Mouse (Mus musculus): ENCODE measurements around the gene Cyp2d34. TPM values are rescaled to one million over a fixed set of nuclear protein-coding genes. Genes with fewer than 3 reads are reported as not detected.

Gene Cyp2d34
- total RNA-seq (2012; rRNA removed) = not detected in 2 replicates

DNA sequence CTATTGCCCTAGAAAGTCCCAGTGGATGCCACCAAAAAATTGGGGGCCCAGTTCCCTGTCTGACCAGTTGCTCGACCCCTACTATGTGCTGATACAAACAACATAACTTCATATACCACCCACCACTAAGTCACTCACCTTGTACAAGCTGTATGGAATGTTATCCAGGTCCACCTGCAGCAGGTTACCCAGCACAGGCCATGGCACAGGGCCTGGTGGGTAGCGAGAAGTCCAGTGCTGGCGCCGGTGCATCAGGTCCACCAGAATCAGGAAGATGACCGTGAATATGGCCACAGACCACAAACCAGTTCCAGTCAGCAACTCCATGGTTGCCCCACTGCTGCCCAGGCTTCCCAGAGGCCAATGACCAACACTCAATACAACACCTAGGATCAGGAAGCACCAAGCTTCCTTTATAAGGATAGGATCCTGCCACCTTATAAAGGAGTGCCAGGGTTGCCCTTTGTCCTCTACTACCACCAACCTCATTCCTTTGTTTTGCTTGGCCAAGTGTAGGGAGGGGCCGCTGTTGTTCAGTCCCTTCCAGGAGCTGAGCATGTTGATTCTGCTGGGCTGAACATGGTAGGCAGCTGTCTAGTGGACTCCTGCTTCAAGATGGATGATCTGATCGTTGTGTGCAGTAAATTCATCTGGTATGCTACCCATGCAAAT is at the start of gene Cyp2d34:
Gene Cyp2d34 (minus strand): TSS at position 416 of the 672 bp plus-strand sequence.
- in situ Hi-C loops (cut with MboI; ENCODE audit: low sequenced_read_pairs in 2 of 2, unreplicated experiment in 2 of 2) = no loop called here
- Histone ChIP-seq H3K4me1 (ENCODE audit: control insufficient read depth in 2 of 2, insufficient read depth in 2 of 2, low read length in 2 of 2, poor library complexity in 1 of 2) (no peaks in the 10 kb centered on the region), H3K9me3 (ENCODE audit: control insufficient read depth, insufficient read depth, low read depth, low read length) (no peaks in the 10 kb centered on the region), H3K4me3 (ENCODE audit: insufficient read depth in 1 of 2, low read depth in 1 of 2, low read length in 2 of 2, poor library complexity in 1 of 2, severe bottlenecking in 1 of 2) (no peak within 1 kb of the TSS), H3K9ac (ENCODE audit: insufficient read depth, low read depth, low read length, poor library complexity, severe bottlenecking) (no peak within 1 kb of the TSS), H3K36me3 (ENCODE audit: control insufficient read depth, insufficient read depth, low read length, poor library complexity, severe bottlenecking) (no peaks in the 10 kb centered on the region), H3K27ac (ENCODE audit: insufficient read depth, low read depth, low read length, poor library complexity, severe bottlenecking) (no peak within 1 kb of the TSS)
- TF ChIP-seq ZC3H11A (IDR thresholded peaks at IDR 0.05; ENCODE audit: borderline replicate concordance, low read depth, low read length) = no peak
- TF ChIP-seq ZNF384 (IDR thresholded peaks at IDR 0.05; ENCODE audit: low read depth, low read length) = no peak
- no peak for TF ChIP-seq MAFK (IDR thresholded peaks at IDR 0.05; ENCODE audit: insufficient read depth, low read depth, low read length)
- no peak for TF ChIP-seq CHD2 (IDR thresholded peaks at IDR 0.05; ENCODE audit: low read depth, low read length)
- no peak for TF ChIP-seq HCFC1 (IDR thresholded peaks at IDR 0.05; ENCODE audit: borderline replicate concordance, insufficient read depth, low read length)
- DNase-seq (ENCODE audit: low read depth, low spot score) = no peak

- Histone ChIP-seq H3K4me1 (ENCODE audit: control insufficient read depth in 2 of 2, insufficient read depth in 2 of 2, low read length in 2 of 2, poor library complexity in 1 of 2) (no peaks in the 10 kb centered on the region), H3K9ac (ENCODE audit: insufficient read depth, low read depth, low read length, poor library complexity, severe bottlenecking) (no peak overlapping the region), H3K4me3 (ENCODE audit: insufficient read depth in 1 of 2, low read depth in 1 of 2, low read length in 2 of 2, poor library complexity in 1 of 2, severe bottlenecking in 1 of 2) (no peak overlapping the region), H3K36me3 (ENCODE audit: control insufficient read depth, insufficient read depth, low read length, poor library complexity, severe bottlenecking) (no peaks in the 10 kb centered on the region), H3K9me3 (ENCODE audit: control insufficient read depth, insufficient read depth, low read depth, low read length) (peaks cover 4% of the 10 kb centered on the region; the same call in 1 of the 2 replicates), H3K27ac (ENCODE audit: insufficient read depth, low read depth, low read length, poor library complexity, severe bottlenecking) (no peak overlapping the region)
- in situ Hi-C loops (cut with MboI; ENCODE audit: low sequenced_read_pairs in 2 of 2, unreplicated experiment in 2 of 2) = no loop called here
- no peak for TF ChIP-seq ZC3H11A (IDR thresholded peaks at IDR 0.05; ENCODE audit: borderline replicate concordance, low read depth, low read length)
- no peak for TF ChIP-seq MAFK (IDR thresholded peaks at IDR 0.05; ENCODE audit: insufficient read depth, low read depth, low read length)
- no peak for TF ChIP-seq CHD2 (IDR thresholded peaks at IDR 0.05; ENCODE audit: low read depth, low read length)
- TF ChIP-seq ZNF384 (IDR thresholded peaks at IDR 0.05; ENCODE audit: low read depth, low read length) = no peak
- no peak for DNase-seq (ENCODE audit: low read depth, low spot score)
Observed at GRCm38 (mm10) chr15:82656346-82656745, 35.6 kb upstream of the Cyp2d34 start.

- no peak for DNase-seq (ENCODE audit: low read depth, low spot score)
- Histone ChIP-seq H3K9me3 (ENCODE audit: control insufficient read depth, insufficient read depth, low read depth, low read length) (no peaks in the 10 kb centered on the region), H3K27ac (ENCODE audit: insufficient read depth, low read depth, low read length, poor library complexity, severe bottlenecking) (no peak overlapping the region), H3K9ac (ENCODE audit: insufficient read depth, low read depth, low read length, poor library complexity, severe bottlenecking) (no peak overlapping the region), H3K4me3 (ENCODE audit: insufficient read depth in 1 of 2, low read depth in 1 of 2, low read length in 2 of 2, poor library complexity in 1 of 2, severe bottlenecking in 1 of 2) (no peak overlapping the region), H3K36me3 (ENCODE audit: control insufficient read depth, insufficient read depth, low read length, poor library complexity, severe bottlenecking) (no peaks in the 10 kb centered on the region), H3K4me1 (ENCODE audit: control insufficient read depth in 2 of 2, insufficient read depth in 2 of 2, low read length in 2 of 2, poor library complexity in 1 of 2) (no peaks in the 10 kb centered on the region)
- no peak for TF ChIP-seq CHD2 (IDR thresholded peaks at IDR 0.05; ENCODE audit: low read depth, low read length)
- no peak for TF ChIP-seq ZC3H11A (IDR thresholded peaks at IDR 0.05; ENCODE audit: borderline replicate concordance, low read depth, low read length)
- TF ChIP-seq HCFC1 (IDR thresholded peaks at IDR 0.05; ENCODE audit: borderline replicate concordance, insufficient read depth, low read length) = no peak
- no peak for TF ChIP-seq MAFK (IDR thresholded peaks at IDR 0.05; ENCODE audit: insufficient read depth, low read depth, low read length)
- no peak for TF ChIP-seq ZNF384 (IDR thresholded peaks at IDR 0.05; ENCODE audit: low read depth, low read length)
- in situ Hi-C loops (cut with MboI; ENCODE audit: low sequenced_read_pairs in 2 of 2, unreplicated experiment in 2 of 2) = no loop called here
Observed at GRCm38 (mm10) chr15:82644371-82644770, 23.6 kb upstream of the Cyp2d34 start.

GRCm38 (mm10) chr15:82643771-82644170 is 23.0 kb upstream of the Cyp2d34 start:
- no peak for TF ChIP-seq HCFC1 (IDR thresholded peaks at IDR 0.05; ENCODE audit: borderline replicate concordance, insufficient read depth, low read length)
- TF ChIP-seq ZC3H11A (IDR thresholded peaks at IDR 0.05; ENCODE audit: borderline replicate concordance, low read depth, low read length) = no peak
- TF ChIP-seq MAFK (IDR thresholded peaks at IDR 0.05; ENCODE audit: insufficient read depth, low read depth, low read length) = no peak
- no peak for TF ChIP-seq CHD2 (IDR thresholded peaks at IDR 0.05; ENCODE audit: low read depth, low read length)
- no peak for TF ChIP-seq ZNF384 (IDR thresholded peaks at IDR 0.05; ENCODE audit: low read depth, low read length)
- Histone ChIP-seq H3K9ac (ENCODE audit: insufficient read depth, low read depth, low read length, poor library complexity, severe bottlenecking) (no peak overlapping the region), H3K27ac (ENCODE audit: insufficient read depth, low read depth, low read length, poor library complexity, severe bottlenecking) (no peak overlapping the region), H3K9me3 (ENCODE audit: control insufficient read depth, insufficient read depth, low read depth, low read length) (no peaks in the 10 kb centered on the region), H3K36me3 (ENCODE audit: control insufficient read depth, insufficient read depth, low read length, poor library complexity, severe bottlenecking) (no peaks in the 10 kb centered on the region), H3K4me1 (ENCODE audit: control insufficient read depth in 2 of 2, insufficient read depth in 2 of 2, low read length in 2 of 2, poor library complexity in 1 of 2) (no peaks in the 10 kb centered on the region), H3K4me3 (ENCODE audit: insufficient read depth in 1 of 2, low read depth in 1 of 2, low read length in 2 of 2, poor library complexity in 1 of 2, severe bottlenecking in 1 of 2) (no peak overlapping the region)
- no peak for DNase-seq (ENCODE audit: low read depth, low spot score)
- in situ Hi-C loops (cut with MboI; ENCODE audit: low sequenced_read_pairs in 2 of 2, unreplicated experiment in 2 of 2) = no loop called here

All from ES-E14 (cell line).